Mouse (Mus musculus) ES-E14 (cell line): Measurements from ENCODE around the gene Fkbp10.
A peak's percentile ranks its signal among the peaks of the same experiment; 100 is the strongest.

Source experiments
- CHD2 ChIP-seq: IDR thresholded peaks from 2 replicates; pipeline ENCODE4 v1.6.1; 2014; ENCODE audit warnings: mild to moderate bottlenecking, low read depth, low read length, inconsistent platforms
- MAFK ChIP-seq: IDR thresholded peaks from 2 replicates; pipeline ENCODE4 v1.6.1; 2014; ENCODE audit warnings: mild to moderate bottlenecking, low read depth, low read length, inconsistent platforms; ENCODE audit not compliant: insufficient read depth
- ZC3H11A ChIP-seq: IDR thresholded peaks from 2 replicates; pipeline ENCODE4 v1.6.1; 2012; ENCODE audit warnings: low read depth, mild to moderate bottlenecking, inconsistent platforms, low read length, borderline replicate concordance

- TF ChIP-seq CHD2 (peak; percentile 86; the same call in 1 of the 2 replicates), MAFK (0 out of 2 replicates have a peak, but pooled peaks have one; percentile 5), ZC3H11A (no peak)
These were observed 39.5 kb upstream of the Fkbp10 start for GRCm38 (mm10) chr11:100376005-100376404.
